ENCODE assay signal across 13 mouse cellular contexts in the genomic region with DNA sequence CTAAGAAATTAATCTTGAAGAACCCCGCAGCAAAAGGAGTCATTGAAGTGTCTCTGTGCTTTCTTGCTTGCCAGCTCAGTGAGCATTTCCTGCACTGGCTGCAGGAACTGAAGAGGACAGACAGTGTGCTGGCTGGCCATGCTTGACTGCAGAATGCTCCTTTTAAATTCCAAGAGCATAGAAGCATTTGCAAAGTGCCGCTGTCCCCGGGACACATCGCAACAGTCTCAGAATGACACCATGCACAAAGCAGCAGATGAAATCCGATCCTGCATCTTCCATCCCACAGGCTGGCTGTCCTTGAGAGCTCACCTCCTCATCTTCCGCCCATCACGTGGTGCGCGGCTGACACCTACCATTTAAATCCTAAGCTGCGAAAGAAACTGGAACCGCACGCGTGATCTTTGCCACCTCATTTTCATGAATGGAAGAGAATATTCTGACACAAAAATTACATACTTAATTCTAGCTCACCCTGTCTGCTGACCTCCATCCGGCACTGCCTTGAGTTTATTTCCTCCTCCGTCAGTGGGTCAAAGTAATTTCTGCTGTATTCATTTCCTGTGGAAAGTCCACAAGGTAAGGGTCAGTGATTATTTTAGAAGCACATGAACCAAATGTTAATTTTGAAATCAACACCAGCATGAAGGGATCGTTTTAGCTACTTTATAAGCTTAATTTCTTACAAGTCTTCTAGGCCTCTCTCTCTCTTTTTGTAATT.
DNase-seq lines count a peak whose midpoint lies in the region; ATAC-seq lines count a peak whose summit lies in the region.
"Had no signal": no experiment of that assay in that cellular context is flagged by ENCODE, and none has a peak within 500 bp of the region (broad histone marks: within the 10 kb centered on the region; RNA-seq: fewer than 3 reads in every experiment).

No protein-coding gene starts in this region.

- intact Hi-C loops in left cerebral cortex, postnatal 4 days (cut with DNase I): no loop called here
- intact Hi-C loops in left cerebral cortex, postnatal 10 days (cut with DNase I): no loop called here
- intact Hi-C loops in left cerebral cortex, postnatal 25 days (cut with DNase I): no loop called here

- 0 out of 2 replicates have a peak overlapping the region, but pooled peaks have one; percentile 6 for H3K4me2 ChIP-seq in hindbrain, embryonic 14.5 days (replicated peaks)
- H3K4me2 ChIP-seq: liver, embryonic 12.5 days had no signal

- no peak overlapping the region for H3K9ac ChIP-seq in hindbrain, embryonic 14.5 days
- H3K9ac ChIP-seq: liver, embryonic 12.5 days had no signal

- peak; percentile 8 for DNase-seq in left cerebral cortex, postnatal 4 days
- no peak for DNase-seq in left cerebral cortex, postnatal 10 days (ENCODE audit: extremely low spot score in 1 of 2, low spot score in 2 of 2)
- DNase-seq in cerebellum, adult 9-10 months: peak; percentile 7
- no peak for DNase-seq in hindbrain, embryonic 14.5 days (ENCODE audit: low spot score)
- DNase-seq in retina, embryonic 14.5 days (ENCODE audit: low spot score): peak; percentile 24
- no peak for DNase-seq in right cerebral cortex, postnatal 14 days
- DNase-seq in left cerebral cortex, postnatal 25 days (ENCODE audit: low spot score in 2 of 2): no peak
- DNase-seq: adrenal gland, adult 2 months; heart, adult 18-20 months; spleen, adult 18-20 months had no signal

- 63% methylated on average over 16 of the region's 16 CpGs for WGBS in hindbrain, embryonic 14.5 days

- no peaks in the 10 kb centered on the region for H3K27me3 ChIP-seq in hindbrain, embryonic 14.5 days (ENCODE audit: control insufficient read depth, insufficient read depth, low read length)
- H3K27me3 ChIP-seq: liver, embryonic 12.5 days; megakaryocyte, embryonic 14.5 days had no signal

- ATAC-seq in hindbrain, embryonic 14.5 days (ENCODE audit: low FRiP score): no peak
- ATAC-seq: forebrain, embryonic 16.5 days; liver, embryonic 12.5 days had no signal

- H3K9me3 ChIP-seq in hindbrain, embryonic 14.5 days (ENCODE audit: control insufficient read depth, low read length): no peaks in the 10 kb centered on the region
- H3K9me3 ChIP-seq: liver, embryonic 12.5 days had no signal

- H3K36me3 ChIP-seq in hindbrain, embryonic 14.5 days (replicated peaks; ENCODE audit: control insufficient read depth, insufficient read depth): no peaks in the 10 kb centered on the region
- H3K36me3 ChIP-seq: liver, embryonic 12.5 days had no signal

- no peak overlapping the region for H3K27ac ChIP-seq in hindbrain, embryonic 14.5 days
- H3K27ac ChIP-seq: liver, embryonic 12.5 days had no signal

- no peaks in the 10 kb centered on the region for H3K4me1 ChIP-seq in hindbrain, embryonic 14.5 days (replicated peaks; ENCODE audit: control insufficient read depth, insufficient read depth, low read length)
- H3K4me1 ChIP-seq: liver, embryonic 12.5 days; megakaryocyte, embryonic 14.5 days had no signal

- H3K4me3 ChIP-seq in hindbrain, embryonic 14.5 days (replicated peaks; ENCODE audit: low read length): no peak overlapping the region
- H3K4me3 ChIP-seq: liver, embryonic 12.5 days; megakaryocyte, embryonic 14.5 days had no signal

Comparison
In these comparisons a context has a peak if more than half of its experiments do, and no peak if none do; other contexts are left out.
1. DNase-seq: peak in left cerebral cortex, postnatal 4 days (single experiment), cerebellum, adult 9-10 months (single experiment) and retina, embryonic 14.5 days (single experiment); none in left cerebral cortex, postnatal 10 days (0 of 2), hindbrain, embryonic 14.5 days (single experiment), right cerebral cortex, postnatal 14 days (single experiment) and left cerebral cortex, postnatal 25 days (0 of 2).